Mouse (Mus musculus) neutrophil, adult 65 days (primary cell): ENCODE results near the gene Chd6. TPM values are rescaled to one million over a fixed set of nuclear protein-coding genes. Genes with fewer than 3 reads are reported as not detected.

Experiments used
- total RNA-seq: library from RNA; stranded (reverse); gene quantifications from 2 replicates; pipeline ENCODE4 v1.2.4, GENCODE M21; 2023

The Chd6 gene
- 20.9 and 27.0 TPM in 2 replicates for total RNA-seq

GRCm38 (mm10) chr2:161108933-161109371 is at the start of gene Chd6:
Chd6 (minus strand) TSS chr2:161109075.

DNA sequence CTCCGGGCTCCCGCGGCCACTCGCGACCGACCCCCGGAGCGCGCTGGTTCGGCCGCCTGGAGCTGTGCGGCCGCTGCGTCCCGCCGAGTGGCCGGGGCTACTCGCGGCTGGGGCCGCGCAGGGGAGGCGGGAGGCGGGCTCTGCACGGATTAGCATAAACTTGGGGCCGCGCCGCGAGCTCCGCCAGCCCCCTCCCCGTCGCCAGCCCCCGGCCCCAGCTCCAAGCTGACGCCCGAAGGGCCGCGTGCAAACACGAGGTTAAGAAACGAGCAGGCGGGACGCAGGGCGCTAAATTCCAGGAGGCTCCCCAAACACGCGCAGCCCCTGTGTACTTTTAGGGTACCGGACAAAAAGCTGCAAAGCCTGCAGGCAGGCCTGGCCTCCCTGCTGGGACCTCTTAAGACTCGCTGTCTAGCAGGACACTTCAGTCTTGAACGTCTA is 196.6 kb downstream of the Chd6 start, which contains the start of gene Emilin3:
TSS of gene Emilin3 (minus strand) at position 98 of the 441 bp plus-strand sequence.

Other genes starting within 250 kb of the Chd6 start
- 3.8 and 5.1 TPM in 2 replicates for gene Zhx3, start 236.1 kb downstream of the Chd6 start, total RNA-seq
- gene Lpin3, start 228.4 kb downstream of the Chd6 start, total RNA-seq = not detected in 2 replicates
- not detected in 2 replicates for gene Emilin3, start 196.7 kb downstream of the Chd6 start, total RNA-seq